Mouse (Mus musculus) T-helper 1 cell (primary cell): Measurements from ENCODE around the gene Gm20605.

Experiments used
- in situ Hi-C: fragments of 300-600 bp; cut with MboI, MseI; formaldehyde crosslinking; loops from one replicate; pipeline ENCODE4 v1.15.1; 2025; ENCODE audit warnings: high pct_unique_total_duplicates

The Gm20605 gene

DNA sequence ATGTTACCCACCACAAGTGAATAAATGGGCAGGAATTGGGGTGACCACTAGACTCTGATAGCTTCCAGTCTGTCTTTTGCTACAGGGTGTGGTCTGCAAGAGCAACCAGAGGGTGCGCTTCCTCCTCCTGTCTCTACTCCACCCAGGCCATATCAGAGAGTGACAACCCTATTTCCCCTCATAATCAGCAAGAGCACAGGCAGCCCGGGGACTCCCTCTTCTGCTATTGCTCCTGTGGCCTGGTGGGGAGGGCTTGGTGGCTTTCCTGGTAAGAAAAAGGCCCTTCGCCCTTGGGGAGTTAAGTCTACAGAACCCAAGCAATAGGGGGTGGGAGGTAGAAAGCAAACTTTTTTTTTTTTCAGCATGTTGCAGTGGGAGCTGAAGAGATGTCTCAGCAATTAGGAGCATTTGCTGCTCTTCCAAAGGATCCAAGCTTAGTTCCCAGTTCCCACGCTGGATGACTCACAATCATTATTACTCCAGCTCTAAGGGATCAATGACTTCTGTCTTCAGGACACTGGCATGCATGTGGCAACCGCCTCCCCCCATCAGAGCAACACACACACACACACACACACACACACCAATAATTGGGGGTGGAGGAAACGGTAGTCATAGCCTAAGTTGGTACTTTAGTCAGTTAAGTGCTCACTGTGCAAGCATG, 57.3 kb downstream of the Gm20605 start:
- in situ Hi-C loops = no loop called here

DNA sequence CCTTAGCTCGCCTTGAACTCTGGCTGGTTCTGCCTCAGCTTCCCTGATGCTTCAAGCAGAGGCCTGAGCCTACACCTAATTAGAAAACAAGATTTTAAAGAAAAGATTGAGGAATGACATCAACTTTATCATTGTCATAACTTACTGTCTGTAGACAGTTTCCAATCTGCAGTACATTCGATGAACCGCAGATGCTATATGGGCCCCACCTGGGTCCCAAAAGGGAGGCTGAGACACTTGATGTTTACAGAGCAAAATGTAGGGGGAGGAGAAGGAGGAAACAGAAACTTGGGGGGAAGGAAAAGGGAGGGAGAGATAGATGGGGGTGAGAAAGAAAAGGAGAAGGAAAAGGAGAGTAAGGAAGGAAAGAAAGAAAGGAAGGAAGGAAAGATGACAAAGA, 61.0 kb downstream of the Gm20605 start:
- in situ Hi-C loops = no loop called here

DNA sequence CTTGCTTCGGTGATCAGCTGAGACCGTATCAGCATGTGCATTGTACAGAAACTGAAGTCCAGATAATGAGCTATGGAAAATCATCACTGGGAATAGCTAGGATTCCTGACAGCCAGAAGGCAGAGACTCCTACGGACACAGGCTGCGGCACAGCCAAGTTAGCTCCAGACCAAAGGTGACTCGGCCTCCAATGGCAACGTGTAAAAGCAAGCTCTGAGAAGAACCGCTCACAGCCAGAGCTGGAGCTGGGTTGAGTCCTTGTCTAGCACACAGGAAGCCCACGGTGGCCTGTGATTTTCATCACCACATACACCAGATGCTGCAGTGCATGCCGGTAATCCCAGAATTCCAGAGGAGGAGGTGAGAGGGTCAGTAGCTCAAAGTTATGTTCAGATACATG, 61.6 kb downstream of the Gm20605 start:
- in situ Hi-C loops = no loop called here

DNA sequence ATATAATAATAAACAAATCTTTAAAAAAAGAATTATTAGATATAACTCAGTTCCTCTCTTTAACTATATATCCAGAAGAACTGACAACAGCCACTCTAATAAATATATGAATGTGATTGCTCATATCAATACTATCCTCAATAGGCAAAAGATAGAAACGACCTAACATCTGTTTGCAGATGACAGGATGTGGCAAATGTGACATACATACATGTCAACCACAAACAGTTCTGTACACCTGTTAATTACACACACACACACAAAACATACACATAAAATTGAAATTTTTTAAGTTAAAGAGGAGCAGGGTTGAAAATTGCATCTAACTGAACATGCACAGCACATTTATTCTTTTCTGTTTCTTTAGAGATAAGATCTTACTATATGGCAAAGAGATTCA, 62.9 kb downstream of the Gm20605 start:
- in situ Hi-C loops = no loop called here
